Mouse (Mus musculus) testis, adult 2 months (tissue): ENCODE data around the gene Pld5. TPM values are rescaled to one million over a fixed set of nuclear protein-coding genes. Genes with fewer than 3 reads are reported as not detected.

Source experiments
- H3K27ac ChIP-seq: fragments of 200-500 bp; 2 replicates; pipeline ENCODE4 v1.5.1; 2012; ENCODE audit warnings: low read depth, low read length; ENCODE audit not compliant: control insufficient read depth, insufficient read depth
- H3K27me3 ChIP-seq: fragments of 200-500 bp; 2 replicates; pipeline ENCODE4 v1.6.1; 2012; ENCODE audit warnings: mild to moderate bottlenecking, low read length, moderate library complexity; ENCODE audit not compliant: control insufficient read depth, insufficient read depth
- H3K36me3 ChIP-seq: fragments of 200-500 bp; 2 replicates; pipeline ENCODE4 v1.6.1; 2012; ENCODE audit warnings: mild to moderate bottlenecking, low read length; ENCODE audit not compliant: control insufficient read depth, insufficient read depth
- H3K4me1 ChIP-seq: fragments of 200-500 bp; 2 replicates; pipeline ENCODE4 v1.6.1; 2012; ENCODE audit warnings: low read length; ENCODE audit not compliant: control insufficient read depth, insufficient read depth
- H3K4me3 ChIP-seq: fragments of 200-500 bp; 2 replicates; pipeline ENCODE4 v1.5.1; 2012; ENCODE audit warnings: low read depth, mild to moderate bottlenecking, low read length, moderate library complexity, mixed read lengths; ENCODE audit not compliant: control insufficient read depth
- CTCF ChIP-seq: fragments of 200-500 bp; IDR thresholded peaks from 2 replicates; pipeline ENCODE4 v1.5.1; 2012; ENCODE audit warnings: low read depth, mild to moderate bottlenecking, inconsistent platforms, low read length, moderate library complexity; ENCODE audit not compliant: control insufficient read depth, insufficient read depth, insufficient replicate concordance
- POLR2A ChIP-seq: fragments of 200-500 bp; IDR thresholded peaks from 2 replicates; pipeline ENCODE4 v1.6.1; 2012; ENCODE audit warnings: low read depth, mild to moderate bottlenecking, inconsistent platforms, low read length, moderate library complexity; ENCODE audit not compliant: control insufficient read depth
- polyA plus RNA-seq: library from polyadenylated mRNA; depleted of rRNA; stranded (reverse); fragments of >200 nt; gene quantifications from 2 replicates; pipeline ENCODE4 v1.2.3, GENCODE M21; 2012

Pld5 gene
- polyA plus RNA-seq, 1 experiment: not detected

GRCm38 (mm10) chr1:176239199-176239598 lies 35.9 kb downstream of the Pld5 start:
- no peaks in the 10 kb centered on the region for H3K4me1 ChIP-seq
- no peaks in the 10 kb centered on the region for H3K27me3 ChIP-seq
- no peak for TF ChIP-seq POLR2A
- no peak for TF ChIP-seq CTCF
- no peaks in the 10 kb centered on the region for H3K36me3 ChIP-seq
- H3K4me3 ChIP-seq: no peak overlapping the region
- H3K27ac ChIP-seq: no peak overlapping the region

GRCm38 (mm10) chr1:176223794-176224193 lies 51.3 kb downstream of the Pld5 start:
- no peaks in the 10 kb centered on the region for H3K4me1 ChIP-seq
- no peaks in the 10 kb centered on the region for H3K36me3 ChIP-seq
- H3K27me3 ChIP-seq: no peaks in the 10 kb centered on the region
- no peak for TF ChIP-seq POLR2A
- no peak for TF ChIP-seq CTCF
- H3K4me3 ChIP-seq: no peak overlapping the region
- H3K27ac ChIP-seq: no peak overlapping the region

- Histone ChIP-seq H3K27ac (no peak overlapping the region), H3K27me3 (no peaks in the 10 kb centered on the region), H3K4me1 (no peaks in the 10 kb centered on the region), H3K4me3 (no peak overlapping the region), H3K36me3 (no peaks in the 10 kb centered on the region)
- peak; percentile 96 for TF ChIP-seq CTCF
- TF ChIP-seq POLR2A: no peak
These were observed 51.9 kb downstream of the Pld5 start for GRCm38 (mm10) chr1:176223196-176223595.

GRCm38 (mm10) chr1:176218217-176218616 lies 56.9 kb downstream of the Pld5 start:
- Histone ChIP-seq H3K4me3 (no peak overlapping the region), H3K36me3 (no peaks in the 10 kb centered on the region), H3K27me3 (no peaks in the 10 kb centered on the region), H3K4me1 (no peaks in the 10 kb centered on the region), H3K27ac (no peak overlapping the region)
- TF ChIP-seq POLR2A: no peak
- TF ChIP-seq CTCF: no peak

GRCm38 (mm10) chr1:176213645-176214221 lies 61.4 kb downstream of the Pld5 start:
- no peaks in the 10 kb centered on the region for H3K27me3 ChIP-seq
- no peak overlapping the region for H3K27ac ChIP-seq
- no peaks in the 10 kb centered on the region for H3K4me1 ChIP-seq
- H3K4me3 ChIP-seq: no peak overlapping the region
- H3K36me3 ChIP-seq: no peaks in the 10 kb centered on the region
- TF ChIP-seq CTCF (no peak), POLR2A (no peak)

GRCm38 (mm10) chr1:176212922-176213644 lies 62.0 kb downstream of the Pld5 start:
- Histone ChIP-seq H3K36me3 (no peaks in the 10 kb centered on the region), H3K27ac (no peak overlapping the region), H3K27me3 (no peaks in the 10 kb centered on the region), H3K4me1 (no peaks in the 10 kb centered on the region), H3K4me3 (no peak overlapping the region)
- TF ChIP-seq CTCF (no peak), POLR2A (no peak)

- H3K27me3 ChIP-seq: no peaks in the 10 kb centered on the region
- no peak for TF ChIP-seq POLR2A
- no peak for TF ChIP-seq CTCF
- no peak overlapping the region for H3K4me3 ChIP-seq
- H3K27ac ChIP-seq: no peak overlapping the region
- no peaks in the 10 kb centered on the region for H3K4me1 ChIP-seq
- no peaks in the 10 kb centered on the region for H3K36me3 ChIP-seq
These were observed 64.3 kb downstream of the Pld5 start for GRCm38 (mm10) chr1:176210803-176211202.
